8 mouse cellular contexts compared by ENCODE assay signal in the genomic region with DNA sequence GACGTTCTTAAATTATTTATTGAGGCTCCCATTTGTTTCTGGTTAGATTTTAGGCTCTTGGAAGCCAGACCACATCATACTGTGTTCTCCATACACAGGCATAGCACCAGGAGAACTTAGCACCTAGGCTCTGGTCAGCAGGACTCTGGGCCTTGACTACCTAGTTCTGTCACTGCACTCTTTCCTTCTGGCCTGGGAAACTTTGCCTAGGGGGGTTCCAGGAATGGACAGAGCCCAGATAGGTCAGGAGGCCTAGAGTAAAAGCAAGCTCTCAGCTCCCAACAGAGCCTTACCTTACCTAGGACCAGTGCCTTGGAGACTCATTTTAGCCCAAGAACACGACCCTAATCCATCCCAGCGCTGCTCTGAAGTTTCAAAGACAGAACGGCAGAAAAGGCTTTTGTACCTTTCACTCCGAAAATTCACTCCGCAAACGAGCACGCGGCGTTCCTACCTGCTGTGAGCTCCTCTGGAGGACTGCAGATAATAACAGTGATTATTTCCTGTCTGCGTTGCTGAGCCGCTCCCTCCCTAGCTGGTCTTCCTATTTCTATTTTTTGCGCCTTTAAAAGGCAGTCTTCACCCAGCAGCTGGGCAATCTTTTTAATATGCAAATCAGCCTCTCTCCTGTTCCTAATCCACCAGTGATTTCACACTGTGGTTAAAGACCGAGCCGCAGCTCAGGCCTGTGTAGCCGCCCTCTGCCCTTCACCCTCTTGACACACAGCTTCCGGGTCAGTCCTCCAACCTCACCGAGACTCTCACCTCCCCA. TPM values are rescaled to one million over a fixed set of nuclear protein-coding genes. Genes with fewer than 3 reads are reported as not detected.
DNase-seq lines count a peak whose midpoint lies in the region; ATAC-seq and TF ChIP-seq lines count a peak whose summit lies in the region.

No protein-coding gene starts in this region.

- H3K4me2 ChIP-seq in lung, embryonic 14.5 days, result 0 out of 2 replicates have a peak overlapping the region, but pooled peaks have one; percentile 15
- peak overlapping the region; percentile 36; the same call in 1 of the 2 replicates for H3K4me2 ChIP-seq in embryonic facial prominence, embryonic 13.5 days
- H3K4me2 ChIP-seq in stomach, embryonic 14.5 days (replicated peaks; ENCODE audit: low read depth, low read length), result no peak overlapping the region

- no peak for TF ChIP-seq CTCF in lung, embryonic 14.5 days (IDR thresholded peaks at IDR 0.05; ENCODE audit: low read depth)
- TF ChIP-seq CTCF in left cerebral cortex, adult 2 months (IDR thresholded peaks at IDR 0.05), result no peak

- ATAC-seq in lung, embryonic 14.5 days (ENCODE audit: insufficient read depth), result no peak
- ATAC-seq in embryonic facial prominence, embryonic 13.5 days (ENCODE audit: insufficient number of reproducible peaks, insufficient read depth, low FRiP score, low TSS enrichment, low read depth), result no peak
- ATAC-seq in stomach, embryonic 14.5 days (ENCODE audit: insufficient number of reproducible peaks, insufficient read depth, low FRiP score, low read depth), result no peak
- no peak for ATAC-seq in inflammation-experienced regulatory T-cells, adult 6 months

- peaks cover 12% of the 10 kb centered on the region; the same call in 1 of the 2 replicates for H3K4me1 ChIP-seq in lung, embryonic 14.5 days (ENCODE audit: insufficient read depth)
- H3K4me1 ChIP-seq in embryonic facial prominence, embryonic 13.5 days, result peaks cover 20% of the 10 kb centered on the region
- peaks cover 28% of the 10 kb centered on the region for H3K4me1 ChIP-seq in limb, embryonic 10.5 days
- H3K4me1 ChIP-seq in stomach, embryonic 14.5 days (ENCODE audit: control insufficient read depth, insufficient read depth, low read length), result peaks cover 18% of the 10 kb centered on the region; the same call in 1 of the 2 replicates

- no peaks in the 10 kb centered on the region for H3K36me3 ChIP-seq in lung, embryonic 14.5 days (ENCODE audit: insufficient read depth)
- no peaks in the 10 kb centered on the region for H3K36me3 ChIP-seq in embryonic facial prominence, embryonic 13.5 days
- H3K36me3 ChIP-seq in limb, embryonic 10.5 days, result no peaks in the 10 kb centered on the region
- no peaks in the 10 kb centered on the region for H3K36me3 ChIP-seq in stomach, embryonic 14.5 days (ENCODE audit: control insufficient read depth, insufficient read depth, low read length)

- WGBS in lung, embryonic 14.5 days, result 31% methylated on average over 18 of the region's 18 CpGs
- 11% methylated on average over 18 of the region's 18 CpGs for WGBS in embryonic facial prominence, embryonic 13.5 days
- WGBS in limb, embryonic 10.5 days, result 23% methylated on average over 18 of the region's 18 CpGs
- WGBS in stomach, embryonic 14.5 days, result 23% methylated on average over 18 of the region's 18 CpGs

- no peak overlapping the region for H3K9ac ChIP-seq in lung, embryonic 14.5 days
- 0 out of 2 replicates have a peak overlapping the region, but pooled peaks have one; percentile 21 for H3K9ac ChIP-seq in embryonic facial prominence, embryonic 13.5 days
- H3K9ac ChIP-seq in stomach, embryonic 14.5 days (replicated peaks; ENCODE audit: low read depth, low read length), result no peak overlapping the region

- H3K27me3 ChIP-seq in lung, embryonic 14.5 days (ENCODE audit: insufficient read depth, low read length), result no peaks in the 10 kb centered on the region
- peaks cover 4% of the 10 kb centered on the region; the same call in 1 of the 2 replicates for H3K27me3 ChIP-seq in embryonic facial prominence, embryonic 13.5 days
- H3K27me3 ChIP-seq in limb, embryonic 10.5 days (ENCODE audit: low read depth, poor library complexity, severe bottlenecking), result no peaks in the 10 kb centered on the region
- H3K27me3 ChIP-seq in stomach, embryonic 14.5 days (ENCODE audit: control insufficient read depth, insufficient read depth, low read length), result no peaks in the 10 kb centered on the region

- no peaks in the 10 kb centered on the region for H3K9me3 ChIP-seq in lung, embryonic 14.5 days (ENCODE audit: low read depth, low read length)
- no peaks in the 10 kb centered on the region for H3K9me3 ChIP-seq in embryonic facial prominence, embryonic 13.5 days
- H3K9me3 ChIP-seq in limb, embryonic 10.5 days (replicated peaks), result no peaks in the 10 kb centered on the region
- H3K9me3 ChIP-seq in stomach, embryonic 14.5 days (ENCODE audit: control insufficient read depth, low read depth, low read length), result no peaks in the 10 kb centered on the region

- H3K27ac ChIP-seq in lung, embryonic 14.5 days (ENCODE audit: low read depth), result peak overlapping the region; percentile 52
- H3K27ac ChIP-seq in embryonic facial prominence, embryonic 13.5 days, result peak overlapping the region; percentile 22; the same call in 1 of the 2 replicates
- H3K27ac ChIP-seq in limb, embryonic 10.5 days, result peak overlapping the region; percentile 72
- H3K27ac ChIP-seq in stomach, embryonic 14.5 days (ENCODE audit: low read length), result peak overlapping the region; percentile 4; the same call in 1 of the 2 replicates
- no peak overlapping the region; the same call in 1 of the 2 replicates for H3K27ac ChIP-seq in left cerebral cortex, adult 2 months

- H3K4me3 ChIP-seq in lung, embryonic 14.5 days (ENCODE audit: low read depth, low read length), result no peak overlapping the region
- no peak overlapping the region for H3K4me3 ChIP-seq in embryonic facial prominence, embryonic 13.5 days
- H3K4me3 ChIP-seq in limb, embryonic 10.5 days, result 0 out of 2 replicates have a peak overlapping the region, but pooled peaks have one; percentile 9
- H3K4me3 ChIP-seq in stomach, embryonic 14.5 days (ENCODE audit: low read depth, low read length), result no peak overlapping the region
- no peak overlapping the region for H3K4me3 ChIP-seq in left cerebral cortex, adult 2 months

- intact Hi-C loops in left cerebral cortex, adult 2 months (cut with DNase I), result no loop called here

- DNase-seq in lung, embryonic 14.5 days, result no peak
- no peak for DNase-seq in lung, postnatal 10 days
- DNase-seq in limb, embryonic 10.5 days (ENCODE audit: low spot score), result no peak
- no peak for DNase-seq in cerebellum, postnatal 14 days
- no peak for DNase-seq in left cerebral cortex, adult 2 months (ENCODE audit: extremely low spot score in 1 of 2, low spot score in 2 of 2)

RNA-seq across cellular contexts. Expression of gene Rab4a, which starts 52.0 kb away (rescaled TPM):
- polyA plus RNA-seq in lung, embryonic 14.5 days (2014; fragmentation: Nextera tagmentation; extraction: Ambion mirVana), result 30.1 and 32.1 TPM in 2 replicates
- 48.9 and 51.7 TPM in 2 replicates for polyA plus RNA-seq in embryonic facial prominence, embryonic 13.5 days (2015; fragmentation: Nextera tagmentation; extraction: Ambion mirVana)
- polyA plus RNA-seq in limb, embryonic 10.5 days (2016; fragmentation: Nextera tagmentation; extraction: Ambion mirVana), result 58.2 and 61.8 TPM in 2 replicates
- polyA plus RNA-seq in stomach, embryonic 14.5 days (2014; fragmentation: Nextera tagmentation; extraction: Ambion mirVana), result 45.8 and 52.6 TPM in 2 replicates
- polyA plus RNA-seq in inflammation-experienced regulatory T-cells, adult 6 months (2017; shearing (Covaris generic)), result 10 to 100 TPM; 15.9 to 21.4 (median 16.9) TPM
- 10 to 100 TPM; 39.8 to 48.9 TPM for total RNA-seq in left cerebral cortex, adult 2 months (2021)
